Mouse (Mus musculus): ENCODE measurements around the gene Hist1h1d.
"Not testable (repeated sequence)": the region's sequence is repeated elsewhere in the genome, so short reads cannot be mapped to it uniquely, and the experiment has no call there.

DNA sequence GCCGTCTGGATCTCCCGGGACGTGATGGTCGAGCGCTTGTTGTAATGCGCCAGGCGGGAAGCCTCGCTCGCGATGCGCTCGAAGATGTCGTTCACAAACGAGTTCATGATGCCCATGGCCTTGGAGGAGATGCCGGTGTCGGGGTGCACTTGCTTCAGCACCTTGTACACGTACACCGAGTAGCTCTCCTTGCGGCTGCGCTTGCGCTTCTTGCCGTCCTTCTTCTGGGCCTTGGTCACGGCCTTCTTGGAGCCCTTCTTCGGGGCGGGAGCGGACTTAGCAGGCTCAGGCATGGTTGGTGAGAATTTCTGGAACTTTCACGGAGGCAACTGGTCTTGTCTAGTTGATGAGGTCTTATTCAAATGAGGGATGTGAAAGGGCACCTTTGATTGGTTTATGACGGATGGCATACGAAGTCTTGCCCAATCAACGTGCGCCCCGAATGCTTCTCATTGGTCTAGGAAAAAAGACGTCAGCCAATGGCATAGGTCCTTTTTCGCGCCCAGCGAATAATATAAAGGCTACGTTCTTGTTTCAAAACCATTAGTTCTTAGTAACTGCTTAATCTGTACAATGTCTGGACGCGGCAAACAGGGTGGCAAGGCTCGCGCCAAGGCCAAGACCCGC, 20.9 kb downstream of the Hist1h1d start, which contains the start of the genes Hist1h2bf and Hist1h2ad:
- not testable (repeated sequence) for TF ChIP-seq CTCF (conservative IDR thresholded peaks at IDR 0.05; ENCODE audit: low read length); POU5F1 (IDR thresholded peaks at IDR 0.05; ENCODE audit: borderline replicate concordance, low read length); NANOG (IDR thresholded peaks at IDR 0.05; ENCODE audit: borderline replicate concordance, low read length)

All from E14TG2a.4 (cell line).